Mouse (Mus musculus) CD4-positive, CD25-positive, alpha-beta regulatory T cell, adult 2 months (primary cell): ENCODE measurements at regions not wholly inside any gene's neighbourhood (a gene's known extent, or its start where the extent isn't known, plus 50 kb on each side); places are given as distances from the start of the nearest gene placed in this dataset.

ENCODE experiments used
- DNase-seq: peaks from one replicate; pipeline ENCODE4 v3.0.0-alpha.2; 2012; ENCODE audit warnings: low read depth, low spot score

GRCm38 (mm10) chr6:98178005-98178404 lies 164.5 kb downstream of the Gm765 start:
- DNase-seq: no peak

- no peak for DNase-seq
These were observed 193.3 kb downstream of the Gm765 start for GRCm38 (mm10) chr6:98149043-98149813.

DNA sequence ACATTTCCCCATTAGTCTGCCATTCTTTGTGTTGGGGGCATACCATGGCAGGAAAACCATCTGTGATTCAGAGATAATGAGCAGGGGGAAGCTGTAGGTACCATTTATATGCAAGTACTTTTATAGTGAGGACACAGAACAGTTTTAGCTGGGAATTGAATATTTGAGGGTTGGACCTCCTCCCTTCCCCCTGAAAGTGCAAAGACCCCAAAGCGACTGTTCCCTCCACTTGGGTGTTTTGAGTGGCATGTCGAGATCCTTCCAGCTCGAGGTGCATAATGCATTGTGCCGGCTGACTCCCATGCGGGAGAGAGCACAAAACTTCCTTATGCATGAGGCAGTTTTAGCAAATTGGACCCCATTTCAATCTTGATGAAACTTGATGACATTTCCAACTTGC lies 194.7 kb downstream of the Gm765 start:
- no peak for DNase-seq

DNA sequence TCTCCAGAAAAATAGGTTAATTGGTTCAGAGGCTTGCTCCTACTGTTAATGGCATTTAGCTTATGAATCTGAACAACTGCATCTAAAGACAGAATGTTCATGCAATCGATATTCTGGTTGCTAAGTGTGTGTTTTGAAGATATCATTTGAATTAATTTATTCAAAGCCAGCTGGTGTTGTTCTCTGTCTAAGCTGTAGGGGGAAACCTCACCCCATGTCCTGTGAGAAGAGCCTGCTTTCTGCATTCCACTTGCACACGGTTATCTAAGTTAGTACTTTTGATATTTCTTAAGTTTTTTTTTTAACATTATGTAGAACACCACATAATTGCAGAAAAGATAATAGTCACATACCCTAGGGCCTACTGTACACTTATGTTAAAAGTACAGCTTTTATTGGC lies 209.6 kb downstream of the Gm765 start:
- DNase-seq: peak; percentile 45

DNA sequence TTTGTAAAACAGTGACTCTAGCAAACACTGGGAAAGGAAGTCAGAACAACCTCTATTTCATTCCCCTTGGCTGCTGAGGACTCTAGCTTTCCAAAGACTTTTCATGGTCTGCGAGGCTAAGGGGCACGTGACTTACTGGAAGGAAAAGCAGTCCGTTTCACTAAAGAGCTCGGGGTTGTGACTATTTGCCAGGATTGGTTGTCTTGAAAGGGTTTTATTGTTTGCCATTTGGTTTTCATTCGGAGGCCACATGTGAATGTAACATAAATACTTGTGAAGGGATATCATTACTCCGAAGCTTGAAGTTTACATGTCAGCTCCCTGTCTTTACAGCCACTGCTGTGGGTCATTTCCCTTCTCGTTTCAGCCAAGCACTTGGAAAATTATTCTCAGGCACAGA lies 217.1 kb downstream of the Gm765 start:
- no peak for DNase-seq

GRCm38 (mm10) chr6:98118355-98119150 lies 224.0 kb downstream of the Gm765 start:
- no peak for DNase-seq

DNA sequence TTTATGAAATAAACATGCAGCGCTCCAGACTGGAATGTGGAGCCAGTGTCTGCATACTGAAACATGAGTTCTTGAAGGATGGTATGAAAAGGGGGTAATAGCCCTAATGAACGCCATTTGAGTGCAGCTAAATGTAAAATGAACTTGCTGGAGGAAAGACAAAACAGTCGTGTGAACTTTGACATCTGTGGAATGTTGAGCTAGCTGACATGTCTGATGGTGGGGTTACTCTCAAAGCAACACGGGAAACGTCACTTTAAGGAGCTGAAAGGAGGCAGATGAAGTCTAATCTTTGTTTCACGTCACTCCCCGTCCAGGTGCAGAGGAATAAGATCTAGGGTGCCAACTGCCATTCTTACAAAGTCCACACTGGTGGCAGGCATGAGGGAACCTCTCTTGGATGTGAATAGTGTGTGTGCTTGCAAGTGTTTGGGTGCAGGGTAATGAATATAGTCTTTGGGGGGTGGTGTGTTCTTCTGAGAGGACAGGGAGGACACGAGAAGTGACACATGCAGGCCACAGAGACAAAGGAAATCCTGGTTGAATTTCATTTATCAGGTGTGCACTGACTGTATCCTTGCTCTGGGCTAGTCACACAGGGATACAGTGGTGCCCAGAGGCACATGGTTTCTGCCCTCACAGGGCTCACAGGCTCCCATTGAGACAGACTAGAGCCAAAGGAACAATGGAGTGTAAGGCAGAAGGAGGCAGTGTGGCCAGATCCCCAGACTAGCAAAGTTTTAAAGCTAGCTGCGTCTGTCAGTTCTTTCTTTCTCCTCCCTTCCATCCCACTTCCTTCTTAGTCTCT lies 228.0 kb downstream of the Gm765 start:
- DNase-seq: no peak

DNA sequence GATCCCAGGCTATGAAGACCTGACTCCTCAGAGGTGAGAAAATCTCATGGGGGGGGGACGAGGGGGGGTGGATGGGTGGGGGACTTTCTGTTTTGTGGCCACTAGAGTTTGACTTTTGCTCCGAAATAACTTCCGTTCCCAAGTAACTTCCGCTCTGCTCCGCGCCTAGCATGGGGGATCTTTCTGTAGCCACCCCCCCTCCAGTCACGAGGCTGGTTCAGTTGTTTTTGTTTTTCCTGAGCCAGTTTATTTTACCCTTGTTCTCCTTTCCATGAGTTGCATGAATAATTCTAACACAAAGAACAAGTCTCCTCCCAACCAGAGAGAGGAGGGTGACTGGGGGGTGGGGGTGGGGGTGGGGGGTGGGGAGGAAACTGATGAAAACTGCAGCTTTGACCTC lies 228.8 kb downstream of the Gm765 start:
- peak; percentile 81 for DNase-seq

DNA sequence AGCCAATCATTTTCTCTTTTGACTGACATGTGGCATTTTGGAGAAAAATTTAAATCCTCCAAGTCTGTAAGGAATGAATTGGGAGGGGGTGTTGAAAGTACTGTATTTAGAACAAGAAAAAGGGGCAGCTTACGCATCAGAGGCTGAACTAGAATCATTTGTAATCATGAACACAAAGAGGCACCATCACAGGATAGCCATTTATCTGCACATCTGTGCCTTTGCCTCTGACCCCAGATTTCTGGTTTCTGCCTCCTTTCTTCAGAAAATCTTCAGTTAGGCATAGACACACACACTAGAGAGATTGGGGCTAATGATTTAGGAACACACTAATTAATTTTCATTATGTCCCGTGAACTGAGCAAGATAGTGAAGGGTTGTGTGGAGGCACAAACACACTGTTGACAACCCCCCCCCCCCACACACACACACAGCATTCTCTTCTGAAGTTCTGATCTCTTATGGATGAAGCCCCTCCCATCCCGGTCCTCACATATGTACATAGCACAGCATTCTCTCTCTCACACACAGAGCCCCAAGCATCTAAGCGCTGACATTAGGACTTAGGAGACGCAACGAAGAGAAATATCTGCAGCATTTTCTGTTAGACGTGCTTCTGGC lies 229.9 kb downstream of the Gm765 start:
- DNase-seq: no peak

- no peak for DNase-seq
These were observed 235.4 kb downstream of the Gm765 start for GRCm38 (mm10) chr6:98107123-98107522.

- peak; percentile 89 for DNase-seq
These were observed 237.1 kb downstream of the Gm765 start for GRCm38 (mm10) chr6:98105280-98106090.

DNA sequence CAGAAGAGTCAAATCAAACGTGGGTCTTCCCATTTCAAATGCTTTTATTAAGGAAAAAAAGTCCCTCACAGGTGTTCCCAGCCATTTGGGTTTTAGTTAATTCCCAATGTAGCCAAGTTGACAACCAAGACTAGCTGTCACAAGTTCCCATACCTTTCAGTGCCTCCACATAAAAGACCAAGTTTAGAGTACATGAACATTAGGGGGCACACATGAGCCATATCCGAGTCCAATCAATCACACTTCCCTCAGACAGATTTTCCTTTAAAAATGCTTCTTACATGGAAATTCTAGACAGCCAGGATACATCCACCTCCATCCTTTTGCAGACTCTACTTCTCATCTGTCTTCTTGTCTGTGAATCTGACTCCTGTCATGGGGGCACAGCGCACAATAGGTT lies 238.1 kb downstream of the Gm765 start:
- DNase-seq: peak; percentile 25

DNA sequence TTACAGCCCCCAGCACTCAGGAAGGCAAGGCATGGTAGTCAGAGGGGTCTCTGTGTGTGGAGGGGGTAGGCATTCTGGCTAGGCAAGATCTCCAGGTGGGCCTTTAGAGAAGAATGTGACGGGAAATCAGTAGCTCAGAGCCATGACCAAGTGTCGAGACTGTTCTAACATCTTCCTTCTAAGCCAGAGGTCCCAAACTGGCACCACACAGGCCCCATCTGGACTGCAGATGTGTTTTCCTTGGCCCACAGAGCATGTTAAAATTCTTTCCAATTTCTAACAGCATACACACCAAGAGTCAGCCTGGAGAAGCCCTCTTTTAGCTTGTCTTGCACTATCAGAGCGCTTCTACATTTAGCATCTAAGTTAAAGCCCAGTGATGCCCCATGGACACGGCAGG lies 241.5 kb downstream of the Gm765 start:
- DNase-seq: no peak

DNA sequence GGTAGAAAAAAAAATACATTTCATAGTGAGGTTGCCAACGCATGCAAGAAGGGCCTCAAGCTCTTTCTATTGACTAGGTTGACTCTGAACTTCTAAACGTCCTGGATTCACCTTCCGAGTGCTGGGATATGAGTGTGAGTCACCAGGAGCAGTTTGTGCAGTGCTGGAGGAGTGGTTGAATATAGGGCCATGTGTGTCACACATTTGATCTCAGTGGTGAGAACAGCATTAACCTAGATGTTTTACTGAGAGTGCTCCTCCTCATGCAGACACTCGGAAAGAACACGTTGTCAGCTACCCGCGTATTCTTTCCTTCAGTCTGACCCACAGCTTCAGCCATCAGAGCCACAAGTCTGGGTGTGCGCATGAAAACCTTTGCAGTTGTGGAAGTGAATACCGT lies 243.4 kb downstream of the Gm765 start:
- DNase-seq: no peak

DNA sequence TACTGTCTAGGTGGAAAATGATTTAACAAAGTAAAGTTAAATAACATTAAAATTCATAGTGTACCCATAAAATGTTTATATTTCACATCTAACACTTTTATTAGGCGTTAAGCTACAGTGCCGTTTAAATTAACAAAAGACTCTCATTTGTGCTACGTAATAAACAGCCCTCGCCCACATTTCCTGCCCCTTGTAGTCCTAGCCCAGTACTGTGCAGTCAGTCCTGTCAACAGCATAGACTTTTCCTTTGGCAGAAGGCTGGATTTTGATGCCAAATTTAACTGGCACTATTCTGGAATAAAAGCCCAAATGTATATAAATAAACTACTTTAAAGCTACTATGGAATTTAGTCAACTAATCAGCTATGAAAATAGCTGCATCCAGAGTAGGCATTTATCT lies 247.3 kb downstream of the Gm765 start:
- no peak for DNase-seq

- DNase-seq: peak; percentile 51
These were observed 253.4 kb downstream of the Gm765 start for GRCm38 (mm10) chr6:98089185-98089584.

DNA sequence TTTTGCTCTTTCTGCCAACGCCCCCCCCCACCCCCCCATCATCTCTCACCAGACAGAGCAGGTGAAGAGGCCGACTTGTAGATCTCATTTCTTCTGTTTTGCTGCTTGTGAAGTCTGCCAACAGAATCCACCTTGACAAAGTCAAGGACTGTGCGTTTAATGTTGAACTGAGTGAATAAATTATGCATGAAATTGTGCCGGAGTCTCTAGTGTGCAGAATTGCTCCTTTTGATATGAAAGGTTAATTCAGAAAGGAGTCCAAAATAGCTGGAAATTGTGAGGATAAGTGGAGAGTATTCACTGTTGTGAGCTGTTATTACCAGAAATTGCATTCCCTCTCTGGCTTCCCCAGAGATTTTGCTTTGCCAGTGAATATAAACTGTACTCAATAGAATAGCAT lies 262.5 kb downstream of the Gm765 start:
- no peak for DNase-seq
